Mouse (Mus musculus) midbrain, embryonic 15.5 days (tissue): ENCODE data around the gene Aimp2. TPM values are rescaled to one million over a fixed set of nuclear protein-coding genes. Genes with fewer than 3 reads are reported as not detected.

Experiments
- ATAC-seq: fragments of 200-750 bp; cut with Nextera tagmentation; replicated peaks from 2 replicates; pipeline ENCODE4 v1.8.0; 2017; ENCODE audit warnings: moderate TSS enrichment
- H3K27ac ChIP-seq: fragments of 300-500 bp; sonication (generic); 2 replicates; pipeline ENCODE4 v1.5.1; 2015; ENCODE audit warnings: mild to moderate bottlenecking, inconsistent platforms
- H3K27me3 ChIP-seq: fragments of 300-500 bp; sonication (generic); replicated peaks from 2 replicates; pipeline ENCODE4 v1.6.1; 2015; ENCODE audit warnings: inconsistent platforms
- H3K36me3 ChIP-seq: fragments of 300-500 bp; sonication (generic); replicated peaks from 2 replicates; pipeline ENCODE4 v1.6.1; 2015; ENCODE audit warnings: inconsistent platforms
- H3K4me1 ChIP-seq: fragments of 300-500 bp; sonication (generic); 2 replicates; pipeline ENCODE4 v1.6.1; 2015; ENCODE audit warnings: inconsistent platforms
- H3K4me2 ChIP-seq: fragments of 300-500 bp; sonication (generic); 2 replicates; pipeline ENCODE4 v1.6.1; 2015; ENCODE audit warnings: inconsistent platforms, mild to moderate bottlenecking, moderate library complexity
- H3K4me3 ChIP-seq: fragments of 300-500 bp; sonication (generic); 2 replicates; pipeline ENCODE4 v1.5.1; 2015; ENCODE audit warnings: mild to moderate bottlenecking, inconsistent platforms
- H3K9ac ChIP-seq: fragments of 300-500 bp; sonication (generic); 2 replicates; pipeline ENCODE4 v1.6.1; 2015; ENCODE audit warnings: mild to moderate bottlenecking, inconsistent platforms
- H3K9me3 ChIP-seq: fragments of 300-500 bp; sonication (generic); 2 replicates; pipeline ENCODE4 v1.6.1; 2016; ENCODE audit warnings: inconsistent platforms
- WGBS: fragments of 180-500 bp; shearing (Covaris S2); methylation state at CpG from one replicate; pipeline ENCODE4 v1.1.7; 2015; ENCODE audit warnings: mixed read lengths; 5-methylcytosine and 5-hydroxymethylcytosine counted together
- polyA plus RNA-seq: library from polyadenylated mRNA; unstranded; fragments of >200 nt; fragmentation: Nextera tagmentation; extraction: Ambion mirVana; gene quantifications from 2 replicates; pipeline ENCODE4 v1.2.1, GENCODE M21; 2015

The Aimp2 gene
- polyA plus RNA-seq, 1 experiment from 2014 or later, result 79.5 TPM

GRCm38 (mm10) chr5:143893396-143893795 lies 16.3 kb downstream of the Aimp2 start:
- no peak for ATAC-seq
- peaks cover 59% of the 10 kb centered on the region for H3K36me3 ChIP-seq
- no peak overlapping the region for H3K9ac ChIP-seq
- no peak overlapping the region for H3K27ac ChIP-seq
- no peaks in the 10 kb centered on the region for H3K27me3 ChIP-seq
- no peak overlapping the region for H3K4me2 ChIP-seq
- no peaks in the 10 kb centered on the region for H3K4me1 ChIP-seq
- WGBS, result 82% methylated on average over 5 of the region's 5 CpGs
- H3K4me3 ChIP-seq, result no peak overlapping the region
- H3K9me3 ChIP-seq, result no peaks in the 10 kb centered on the region

- Histone ChIP-seq H3K27ac (no peak overlapping the region), H3K4me2 (no peak overlapping the region), H3K27me3 (no peaks in the 10 kb centered on the region), H3K4me1 (no peaks in the 10 kb centered on the region), H3K36me3 (peaks cover 58% of the 10 kb centered on the region), H3K9ac (no peak overlapping the region), H3K9me3 (no peaks in the 10 kb centered on the region), H3K4me3 (no peak overlapping the region)
- 73% methylated on average over 9 of the region's 9 CpGs for WGBS
- ATAC-seq, result no peak
Observed at GRCm38 (mm10) chr5:143892255-143892886, 17.3 kb downstream of the Aimp2 start.

- Histone ChIP-seq H3K27ac (no peak overlapping the region), H3K9ac (no peak overlapping the region), H3K4me2 (no peak overlapping the region), H3K36me3 (peaks cover 64% of the 10 kb centered on the region), H3K9me3 (no peaks in the 10 kb centered on the region), H3K27me3 (no peaks in the 10 kb centered on the region), H3K4me3 (no peak overlapping the region), H3K4me1 (no peaks in the 10 kb centered on the region)
- no peak for ATAC-seq
- WGBS, result 93% methylated on average over 6 of the region's 6 CpGs
Observed at GRCm38 (mm10) chr5:143890741-143891140, 18.9 kb downstream of the Aimp2 start.

GRCm38 (mm10) chr5:143885274-143885673 lies 24.4 kb downstream of the Aimp2 start:
- no peaks in the 10 kb centered on the region for H3K9me3 ChIP-seq
- no peak overlapping the region for H3K4me2 ChIP-seq
- no peaks in the 10 kb centered on the region for H3K4me1 ChIP-seq
- H3K4me3 ChIP-seq, result no peak overlapping the region
- no peak overlapping the region for H3K9ac ChIP-seq
- 99% methylated on average over 3 of the region's 3 CpGs for WGBS
- no peak overlapping the region for H3K27ac ChIP-seq
- H3K36me3 ChIP-seq, result peaks cover 80% of the 10 kb centered on the region
- no peak for ATAC-seq
- H3K27me3 ChIP-seq, result no peaks in the 10 kb centered on the region

GRCm38 (mm10) chr5:143874571-143874970 lies 35.1 kb downstream of the Aimp2 start:
- 78% methylated on average over 4 of the region's 4 CpGs for WGBS
- Histone ChIP-seq H3K36me3 (peaks cover 50% of the 10 kb centered on the region), H3K9ac (no peak overlapping the region), H3K4me1 (no peaks in the 10 kb centered on the region), H3K9me3 (no peaks in the 10 kb centered on the region), H3K27me3 (no peaks in the 10 kb centered on the region), H3K4me3 (no peak overlapping the region), H3K27ac (no peak overlapping the region), H3K4me2 (no peak overlapping the region)
- ATAC-seq, result no peak

- no peak overlapping the region for H3K4me2 ChIP-seq
- ATAC-seq, result no peak
- H3K9ac ChIP-seq, result no peak overlapping the region
- H3K4me1 ChIP-seq, result no peaks in the 10 kb centered on the region
- no peak overlapping the region for H3K27ac ChIP-seq
- no peak overlapping the region for H3K4me3 ChIP-seq
- H3K9me3 ChIP-seq, result no peaks in the 10 kb centered on the region
- 95% methylated on average over 11 of the region's 11 CpGs for WGBS
- H3K27me3 ChIP-seq, result no peaks in the 10 kb centered on the region
- H3K36me3 ChIP-seq, result peaks cover 29% of the 10 kb centered on the region; the same call in 1 of the 2 replicates
Observed at GRCm38 (mm10) chr5:143871547-143872169, 38.0 kb downstream of the Aimp2 start.

Other genes starting within 250 kb of the Aimp2 start
- 33.3 and 35.4 TPM in 2 replicates for gene Usp42, start 177.6 kb downstream of the Aimp2 start, polyA plus RNA-seq
- 46.1 and 46.8 TPM in 2 replicates for gene Eif2ak1, start 92.1 kb downstream of the Aimp2 start, polyA plus RNA-seq
- gene Ankrd61, start 12.2 kb downstream of the Aimp2 start, polyA plus RNA-seq, result 0.51 and 0.63 TPM in 2 replicates
- 27.4 and 27.6 TPM in 2 replicates for gene Pms2, start 117 bp upstream of the Aimp2 start, polyA plus RNA-seq
- 1.8 and 3.7 TPM in 2 replicates for gene Gm42421, start 18.3 kb upstream of the Aimp2 start, polyA plus RNA-seq
- 4.0 and 5.3 TPM in 2 replicates for gene Rsph10b, start 23.2 kb upstream of the Aimp2 start, polyA plus RNA-seq
- gene Ccz1, start 105.0 kb upstream of the Aimp2 start, polyA plus RNA-seq, result 75.2 and 77.7 TPM in 2 replicates
- not detected in 2 replicates for gene Ocm, start 116.8 kb upstream of the Aimp2 start, polyA plus RNA-seq
- 10.1 and 10.4 TPM in 2 replicates for gene Lmtk2, start 190.6 kb upstream of the Aimp2 start, polyA plus RNA-seq